Mouse (Mus musculus) thymus, postnatal 25 days (tissue): ENCODE measurements around the gene Apobec1.
"Not testable (repeated sequence)": the region's sequence is repeated elsewhere in the genome, so short reads cannot be mapped to it uniquely, and the experiment has no call there.

Source experiments
- DNase-seq: peaks from one replicate; pipeline ENCODE4 v3.0.0; 2022

Apobec1 gene

GRCm38 (mm10) chr6:122602242-122602991, at the start of gene Apobec1:
Apobec1 (minus strand) TSS chr6:122602444.
- peak; percentile 83 for DNase-seq

GRCm38 (mm10) chr6:122650398-122650980, 48.2 kb upstream of the Apobec1 start:
- DNase-seq, result no peak

GRCm38 (mm10) chr6:122649903-122650302, 47.7 kb upstream of the Apobec1 start:
- no peak for DNase-seq

GRCm38 (mm10) chr6:122644196-122644595, 42.0 kb upstream of the Apobec1 start:
- DNase-seq, result not testable (repeated sequence)

- not testable (repeated sequence) for DNase-seq
Measured at GRCm38 (mm10) chr6:122637566-122637965, 35.3 kb upstream of the Apobec1 start.

GRCm38 (mm10) chr6:122636666-122637065, 34.4 kb upstream of the Apobec1 start:
- no peak for DNase-seq

- DNase-seq, result no peak
Measured at GRCm38 (mm10) chr6:122635315-122635714, 33.1 kb upstream of the Apobec1 start.

- DNase-seq, result peak; percentile 10
Measured at GRCm38 (mm10) chr6:122633411-122633810, 31.2 kb upstream of the Apobec1 start.

GRCm38 (mm10) chr6:122627469-122628108, 25.3 kb upstream of the Apobec1 start:
- no peak for DNase-seq

- DNase-seq, result no peak
Measured at GRCm38 (mm10) chr6:122626110-122626509, 23.9 kb upstream of the Apobec1 start, which contains the start of gene Dppa3. Dppa3 (plus strand) TSS chr6:122626410.

- DNase-seq, result no peak
Measured at GRCm38 (mm10) chr6:122625156-122625555, 22.9 kb upstream of the Apobec1 start.

- no peak for DNase-seq
Measured at GRCm38 (mm10) chr6:122624480-122624879, 22.2 kb upstream of the Apobec1 start.

- DNase-seq, result no peak
Measured at GRCm38 (mm10) chr6:122621066-122621465, 18.8 kb upstream of the Apobec1 start.

- DNase-seq, result no peak
Measured at GRCm38 (mm10) chr6:122616022-122616421, 13.8 kb upstream of the Apobec1 start.

GRCm38 (mm10) chr6:122614047-122614446, 11.8 kb upstream of the Apobec1 start:
- DNase-seq, result peak; percentile 43

GRCm38 (mm10) chr6:122612426-122612825, 10.2 kb upstream of the Apobec1 start:
- no peak for DNase-seq

GRCm38 (mm10) chr6:122609771-122610170, 7.5 kb upstream of the Apobec1 start, which contains the start of gene Gdf3:
Gdf3 (minus strand) TSS chr6:122610087.
- no peak for DNase-seq

GRCm38 (mm10) chr6:122609377-122609728, 7.1 kb upstream of the Apobec1 start:
- DNase-seq, result no peak

GRCm38 (mm10) chr6:122608434-122609376, 6.5 kb upstream of the Apobec1 start:
- no peak for DNase-seq

GRCm38 (mm10) chr6:122607700-122608099, 5.5 kb upstream of the Apobec1 start:
- DNase-seq, result no peak

- no peak for DNase-seq
Measured at GRCm38 (mm10) chr6:122606661-122607060, 4.4 kb upstream of the Apobec1 start.

GRCm38 (mm10) chr6:122605483-122605882, 3.2 kb upstream of the Apobec1 start:
- DNase-seq, result peak; percentile 27

- DNase-seq, result no peak
Measured at GRCm38 (mm10) chr6:122604260-122604659, 2.0 kb upstream of the Apobec1 start.
